Mouse (Mus musculus) liver, embryonic 14.5 days (tissue): ENCODE results near the gene Fmnl2. TPM values are rescaled to one million over a fixed set of nuclear protein-coding genes. Genes with fewer than 3 reads are reported as not detected.

Source experiments
- ATAC-seq: fragments of 200-750 bp; cut with Nextera tagmentation; 2 replicates; pipeline ENCODE4 v1.8.0; 2017; ENCODE audit warnings: moderate number of reproducible peaks, mild to moderate bottlenecking, moderate library complexity; ENCODE audit not compliant: insufficient read depth
- DNase-seq, 3 experiments: peaks; one replicate each; pipeline ENCODE4 v3.0.0-alpha.2; 2012 to 2013; ENCODE audit warnings: low read depth in 3 of 3, low spot score in 3 of 3
- H3K27ac ChIP-seq: fragments of 300-500 bp; sonication (generic); 2 replicates; pipeline ENCODE4 v1.5.1; 2014; ENCODE audit warnings: moderate library complexity, mild to moderate bottlenecking, control low read depth, inconsistent platforms
- H3K27me3 ChIP-seq: fragments of 300-500 bp; sonication (generic); 2 replicates; pipeline ENCODE4 v1.6.1; 2014; ENCODE audit warnings: mild to moderate bottlenecking, low read length, moderate library complexity; ENCODE audit not compliant: control insufficient read depth, insufficient read depth
- H3K36me3 ChIP-seq: fragments of 300-500 bp; sonication (generic); replicated peaks from 2 replicates; pipeline ENCODE4 v1.6.1; 2014; ENCODE audit warnings: low read depth; ENCODE audit not compliant: control insufficient read depth, insufficient read depth
- H3K4me1 ChIP-seq, 2 experiments: fragments of 200-500 bp in 1 of 2; fragments of 300-500 bp in 1 of 2; sonication (generic) in 1 of 2; replicated peaks; 2 replicates each; pipeline ENCODE4 v1.6.1; 2012 to 2014; ENCODE audit warnings: antibody characterized with exemption in 1 of 2, inconsistent platforms in 1 of 2, low read length in 1 of 2; ENCODE audit not compliant: control insufficient read depth in 2 of 2, insufficient read depth in 2 of 2
- H3K4me2 ChIP-seq: fragments of 300-500 bp; sonication (generic); 2 replicates; pipeline ENCODE4 v1.6.1; 2014; ENCODE audit warnings: low read depth, mild to moderate bottlenecking, control low read depth, moderate library complexity
- H3K4me3 ChIP-seq, 2 experiments: fragments of 200-500 bp in 1 of 2; fragments of 300-500 bp in 1 of 2; sonication (generic) in 1 of 2; 2 replicates each; pipeline ENCODE4 v1.5.1; 2012 to 2014; ENCODE audit warnings: low read depth in 2 of 2, low read length in 2 of 2, mild to moderate bottlenecking in 2 of 2, control low read depth in 1 of 2, inconsistent platforms in 1 of 2, moderate library complexity in 1 of 2; ENCODE audit not compliant: insufficient read depth in 1 of 2
- H3K9ac ChIP-seq: fragments of 300-500 bp; sonication (generic); replicated peaks from 2 replicates; pipeline ENCODE4 v1.6.1; 2014; ENCODE audit warnings: mild to moderate bottlenecking, control low read depth, moderate library complexity
- H3K9me3 ChIP-seq: fragments of 300-500 bp; sonication (generic); 2 replicates; pipeline ENCODE4 v1.6.1; 2016; ENCODE audit warnings: low read length, mixed read lengths; ENCODE audit not compliant: control insufficient read depth
- CTCF ChIP-seq: IDR thresholded peaks from 2 replicates; pipeline ENCODE4 v1.5.1; 2016; ENCODE audit warnings: antibody characterized with exemption, low read depth, control low read depth
- EP300 ChIP-seq: IDR thresholded peaks from 2 replicates; pipeline ENCODE4 v1.6.1; 2016; ENCODE audit warnings: antibody characterized with exemption, low read depth
- WGBS: fragments of 180-500 bp; shearing (Covaris S2); extraction: QIAGEN DNeasy Blood & Tissue Kit; methylation state at CpG from one replicate; pipeline ENCODE4 v1.1.7; 2014; ENCODE audit not compliant: insufficient replicate concordance; 5-methylcytosine and 5-hydroxymethylcytosine counted together
- polyA plus RNA-seq, 2 experiments: library from polyadenylated mRNA; depleted of rRNA in 1 of 2; stranded (reverse) in 1 of 2; unstranded in 1 of 2; fragments of >200 nt; fragmentation: Nextera tagmentation in 1 of 2; extraction: Ambion mirVana in 1 of 2; gene quantifications; 2 replicates each; pipeline versions ENCODE4 v1.2.1 to v1.2.3; 2012 to 2014

Gene Fmnl2
- polyA plus RNA-seq, 2 experiments, result 0.39 to 0.79 TPM

- Histone ChIP-seq H3K4me3 (no peak overlapping the region), H3K27me3 (no peaks in the 10 kb centered on the region), H3K4me2 (no peak overlapping the region), H3K9me3 (no peaks in the 10 kb centered on the region), H3K9ac (no peak overlapping the region), H3K27ac (no peak overlapping the region), H3K4me1 (0 out of 4 replicates have a peak, but pooled peaks cover 0 to 2% of the 10 kb centered on the region in 2 experiments), H3K36me3 (no peaks in the 10 kb centered on the region)
- WGBS, result 66% methylated on average over 4 of the region's 4 CpGs
- ATAC-seq, result no peak
- TF ChIP-seq CTCF (0 out of 2 replicates have a peak, but pooled peaks have one; percentile 8), EP300 (no peak)
- DNase-seq, result no peak
Observed at GRCm38 (mm10) chr2:52949556-52949955, 91.9 kb downstream of the Fmnl2 start.

- Histone ChIP-seq H3K36me3 (no peaks in the 10 kb centered on the region), H3K4me1 (0 out of 4 replicates have a peak, but pooled peaks cover 0 to 2% of the 10 kb centered on the region in 2 experiments), H3K27me3 (no peaks in the 10 kb centered on the region), H3K9me3 (no peaks in the 10 kb centered on the region), H3K27ac (no peak overlapping the region), H3K4me2 (no peak overlapping the region), H3K9ac (no peak overlapping the region), H3K4me3 (no peak overlapping the region)
- no peak for ATAC-seq
- no peak for DNase-seq
- no peak for TF ChIP-seq EP300
- TF ChIP-seq CTCF, result no peak
- WGBS, result 73% methylated on average over 4 of the region's 4 CpGs
Observed at GRCm38 (mm10) chr2:52950226-52950625, 92.6 kb downstream of the Fmnl2 start.

- Histone ChIP-seq H3K27me3 (no peaks in the 10 kb centered on the region), H3K4me3 (no peak overlapping the region), H3K9me3 (no peaks in the 10 kb centered on the region), H3K4me1 (0 out of 4 replicates have a peak, but pooled peaks cover 0 to 2% of the 10 kb centered on the region in 2 experiments), H3K4me2 (no peak overlapping the region), H3K9ac (no peak overlapping the region), H3K36me3 (no peaks in the 10 kb centered on the region), H3K27ac (no peak overlapping the region)
- no peak for DNase-seq
- no peak for TF ChIP-seq CTCF
- no peak for TF ChIP-seq EP300
- ATAC-seq, result no peak
- 18% methylated on average over 6 of the region's 6 CpGs for WGBS
Observed at GRCm38 (mm10) chr2:52952202-52952730, 94.6 kb downstream of the Fmnl2 start.

GRCm38 (mm10) chr2:52955090-52955489 is 97.4 kb downstream of the Fmnl2 start:
- peak; percentile 37; the same call in 1 of the 2 replicates for ATAC-seq
- TF ChIP-seq CTCF (no peak), EP300 (no peak)
- WGBS, result 14% methylated on average over 8 of the region's 8 CpGs

GRCm38 (mm10) chr2:52955831-52956230 is 98.2 kb downstream of the Fmnl2 start:
- H3K36me3 ChIP-seq, result no peaks in the 10 kb centered on the region
- no peaks in the 10 kb centered on the region for H3K9me3 ChIP-seq
- peaks cover 0 to 5% of the 10 kb centered on the region in 2 experiments; a peak in 1 of 4 replicates for H3K4me1 ChIP-seq
- H3K4me2 ChIP-seq, result no peak overlapping the region
- DNase-seq (no peak), ATAC-seq (no peak)
- 72% methylated on average over 10 of the region's 10 CpGs for WGBS
- H3K27ac ChIP-seq, result no peak overlapping the region
- no peak for TF ChIP-seq CTCF
- TF ChIP-seq EP300, result no peak
- no peaks in the 10 kb centered on the region for H3K27me3 ChIP-seq
- H3K4me3 ChIP-seq, result no peak overlapping the region
- no peak overlapping the region for H3K9ac ChIP-seq

More at GRCm38 (mm10) chr2:52955090-52955489, 97.4 kb downstream of the Fmnl2 start:
- Histone ChIP-seq H3K9me3 (no peaks in the 10 kb centered on the region), H3K36me3 (no peaks in the 10 kb centered on the region), H3K4me1 (peaks cover 0 to 5% of the 10 kb centered on the region in 2 experiments; a peak in 1 of 4 replicates), H3K4me2 (no peak overlapping the region), H3K4me3 (no peak overlapping the region), H3K27ac (no peak overlapping the region), H3K27me3 (no peaks in the 10 kb centered on the region), H3K9ac (no peak overlapping the region)
- peak; percentile 12 to 45 (median 19) for DNase-seq
